ENCODE assay signal across 8 mouse cellular contexts in genomic region chr10:39170181-39170580, GRCm38 (mm10). TPM values are rescaled to one million over a fixed set of nuclear protein-coding genes. Genes with fewer than 3 reads are reported as not detected.
DNase-seq lines count a peak whose midpoint lies in the region; ATAC-seq and TF ChIP-seq lines count a peak whose summit lies in the region.

No protein-coding gene starts in this region.

- peak; percentile 84 for TF ChIP-seq CTCF in cerebellum, adult 2 months (IDR thresholded peaks at IDR 0.05; ENCODE audit: borderline replicate concordance, insufficient read depth, low read depth, low read length)
- peak; percentile 88 for TF ChIP-seq CTCF in intestine, postnatal 0 days (IDR thresholded peaks at IDR 0.05; ENCODE audit: low read depth)

- ATAC-seq in frontal cortex, adult (ENCODE audit: low TSS enrichment), result 0 out of 2 replicates have a peak, but pooled peaks have one; percentile 18
- no peak for ATAC-seq in intestine, postnatal 0 days
- ATAC-seq in limb, embryonic 11.5 days (ENCODE audit: insufficient number of reproducible peaks, low FRiP score, low TSS enrichment, low read depth), result no peak; the same call in 1 of the 2 replicates
- ATAC-seq in midbrain, embryonic 15.5 days (replicated peaks), result peak; percentile 5; the same call in 1 of the 2 replicates

- 11% methylated on average over 8 of the region's 8 CpGs for WGBS in cerebellum, adult 2 months
- 19% methylated on average over 8 of the region's 8 CpGs for WGBS in intestine, postnatal 0 days
- WGBS in limb, embryonic 11.5 days, result 2% methylated on average over 8 of the region's 8 CpGs
- WGBS in midbrain, embryonic 15.5 days, result 3% methylated on average over 8 of the region's 8 CpGs

- H3K27ac ChIP-seq in cerebellum, adult 2 months (ENCODE audit: insufficient read depth, low read length), result no peak overlapping the region
- H3K27ac ChIP-seq in intestine, postnatal 0 days (ENCODE audit: low read depth, low read length), result no peak overlapping the region
- no peak overlapping the region for H3K27ac ChIP-seq in limb, embryonic 11.5 days (replicated peaks; ENCODE audit: low read depth, low read length)
- H3K27ac ChIP-seq in midbrain, embryonic 15.5 days, result peak overlapping the region; percentile 97

- DNase-seq in heart, adult 18-20 months, result peak; percentile 47 to 81
- DNase-seq in heart, postnatal 25 days (ENCODE audit: low spot score), result no peak
- peak; percentile 72 to 85 for DNase-seq in cerebellum, adult 2 months
- DNase-seq in limb, embryonic 11.5 days (ENCODE audit: low spot score), result peak; percentile 91
- DNase-seq in spleen, postnatal 36 days (ENCODE audit: low spot score in 2 of 2), result peak; percentile 58 to 61

- TF ChIP-seq POLR2A in cerebellum, adult 2 months (IDR thresholded peaks at IDR 0.05; ENCODE audit: borderline replicate concordance, insufficient read depth, low read length), result no peak

- no peak overlapping the region for H3K4me3 ChIP-seq in cerebellum, adult 2 months (replicated peaks; ENCODE audit: insufficient read depth, low read depth, low read length)
- no peak overlapping the region for H3K4me3 ChIP-seq in intestine, postnatal 0 days (ENCODE audit: low read depth, low read length)
- no peak overlapping the region for H3K4me3 ChIP-seq in limb, embryonic 11.5 days (ENCODE audit: low read depth, low read length)
- H3K4me3 ChIP-seq in midbrain, embryonic 15.5 days, result peak overlapping the region; percentile 18; the same call in 1 of the 2 replicates

- no peaks in the 10 kb centered on the region for H3K36me3 ChIP-seq in intestine, postnatal 0 days (ENCODE audit: control insufficient read depth, insufficient read depth)
- H3K36me3 ChIP-seq in limb, embryonic 11.5 days (ENCODE audit: control insufficient read depth, insufficient read depth, low read length), result no peaks in the 10 kb centered on the region
- no peaks in the 10 kb centered on the region for H3K36me3 ChIP-seq in midbrain, embryonic 15.5 days (replicated peaks)

- H3K9me3 ChIP-seq in intestine, postnatal 0 days (ENCODE audit: control insufficient read depth), result no peaks in the 10 kb centered on the region
- no peaks in the 10 kb centered on the region for H3K9me3 ChIP-seq in limb, embryonic 11.5 days (ENCODE audit: control insufficient read depth, low read length)
- no peaks in the 10 kb centered on the region for H3K9me3 ChIP-seq in midbrain, embryonic 15.5 days

- no peaks in the 10 kb centered on the region for H3K4me1 ChIP-seq in cerebellum, adult 2 months (ENCODE audit: control insufficient read depth, insufficient read depth, low read length)
- H3K4me1 ChIP-seq in intestine, postnatal 0 days (replicated peaks; ENCODE audit: control insufficient read depth, insufficient read depth, low read length), result no peaks in the 10 kb centered on the region
- peaks cover 15% of the 10 kb centered on the region for H3K4me1 ChIP-seq in limb, embryonic 11.5 days (ENCODE audit: control insufficient read depth, insufficient read depth, low read length)
- H3K4me1 ChIP-seq in midbrain, embryonic 15.5 days, result peaks cover 48% of the 10 kb centered on the region

- H3K9ac ChIP-seq in intestine, postnatal 0 days (ENCODE audit: low read depth, low read length), result no peak overlapping the region
- H3K9ac ChIP-seq in limb, embryonic 11.5 days (ENCODE audit: low read length), result no peak overlapping the region
- H3K9ac ChIP-seq in midbrain, embryonic 15.5 days, result peak overlapping the region; percentile 24; the same call in 1 of the 2 replicates

- no peaks in the 10 kb centered on the region for H3K27me3 ChIP-seq in cerebellum, adult 2 months (ENCODE audit: control insufficient read depth, insufficient read depth, low read length)
- H3K27me3 ChIP-seq in intestine, postnatal 0 days (replicated peaks; ENCODE audit: control insufficient read depth, insufficient read depth, low read length), result no peaks in the 10 kb centered on the region
- H3K27me3 ChIP-seq in limb, embryonic 11.5 days (ENCODE audit: control insufficient read depth, insufficient read depth, low read length), result no peaks in the 10 kb centered on the region
- no peaks in the 10 kb centered on the region for H3K27me3 ChIP-seq in midbrain, embryonic 15.5 days (replicated peaks)

- peak overlapping the region; percentile 32; the same call in 1 of the 2 replicates for H3K4me2 ChIP-seq in intestine, postnatal 0 days (replicated peaks; ENCODE audit: low read depth)
- peak overlapping the region; percentile 42 for H3K4me2 ChIP-seq in limb, embryonic 11.5 days (ENCODE audit: low read depth, severe bottlenecking)
- H3K4me2 ChIP-seq in midbrain, embryonic 15.5 days, result peak overlapping the region; percentile 72

- intact Hi-C loops in heart, postnatal 25 days (cut with DNase I), result loop anchor here (2.0 to 5.0 kb wide), 4 partner anchors 69 to 562 kb away; partner anchors contain the start of genes Fyn and Rev3l

RNA-seq across cellular contexts. Expression of gene Ccn6, which starts 6.6 kb away (rescaled TPM):
- total RNA-seq in heart, adult 18-20 months (2021), result not detected
- total RNA-seq in heart, postnatal 25 days (2021), result not detected
- polyA plus RNA-seq in cerebellum, adult 2 months (2012; rRNA removed), result 0.21 TPM in 2 replicates
- not detected in 2 replicates for polyA plus RNA-seq in intestine, postnatal 0 days (2015; fragmentation: Nextera tagmentation; extraction: Ambion mirVana)
- 0.41 and 0.48 TPM in 2 replicates for polyA plus RNA-seq in limb, embryonic 11.5 days (2014; fragmentation: Nextera tagmentation; extraction: Ambion mirVana)
- 0.31 and 0.36 TPM in 2 replicates for polyA plus RNA-seq in midbrain, embryonic 15.5 days (2015; fragmentation: Nextera tagmentation; extraction: Ambion mirVana)

RNA-seq across cellular contexts. Expression of gene Tube1, which starts 36.4 kb away (rescaled TPM):
- under 1 TPM; 0.60 to 0.77 TPM for total RNA-seq in heart, adult 18-20 months (2021)
- total RNA-seq in heart, postnatal 25 days (2021), result 1 to 10 TPM in 1 of 2 experiments, under 1 TPM in 1; 0.91 to 1.2 TPM
- 6.6 and 7.3 TPM in 2 replicates for polyA plus RNA-seq in cerebellum, adult 2 months (2012; rRNA removed)
- 2.1 and 3.0 TPM in 2 replicates for polyA plus RNA-seq in intestine, postnatal 0 days (2015; fragmentation: Nextera tagmentation; extraction: Ambion mirVana)
- polyA plus RNA-seq in limb, embryonic 11.5 days (2014; fragmentation: Nextera tagmentation; extraction: Ambion mirVana), result 26.7 and 27.0 TPM in 2 replicates
- polyA plus RNA-seq in midbrain, embryonic 15.5 days (2015; fragmentation: Nextera tagmentation; extraction: Ambion mirVana), result 9.2 TPM in 2 replicates

RNA-seq across cellular contexts. Expression of gene Fam229b, which starts 36.5 kb away (rescaled TPM):
- 1 to 10 TPM; 6.3 to 6.7 TPM for total RNA-seq in heart, adult 18-20 months (2021)
- 1 to 10 TPM; 4.4 to 5.0 TPM for total RNA-seq in heart, postnatal 25 days (2021)
- polyA plus RNA-seq in cerebellum, adult 2 months (2012; rRNA removed), result 18.7 and 18.9 TPM in 2 replicates
- 2.6 and 3.7 TPM in 2 replicates for polyA plus RNA-seq in intestine, postnatal 0 days (2015; fragmentation: Nextera tagmentation; extraction: Ambion mirVana)
- polyA plus RNA-seq in limb, embryonic 11.5 days (2014; fragmentation: Nextera tagmentation; extraction: Ambion mirVana), result 9.8 and 10.6 TPM in 2 replicates
- 31.4 and 34.3 TPM in 2 replicates for polyA plus RNA-seq in midbrain, embryonic 15.5 days (2015; fragmentation: Nextera tagmentation; extraction: Ambion mirVana)

Comparison
In these comparisons a context has a peak if more than half of its experiments do, and no peak if none do; other contexts are left out.
1. ATAC-seq: peak in frontal cortex, adult (single experiment) and midbrain, embryonic 15.5 days (single experiment); none in intestine, postnatal 0 days (single experiment) and limb, embryonic 11.5 days (single experiment).
2. Peak in every context shown above with its lines, with median percentiles within 50 percentile points of each other: H3K4me2 ChIP-seq.